Mouse (Mus musculus) megakaryocyte-erythroid progenitor cell, adult 5-6 weeks (primary cell): ENCODE results near the gene Ing5. TPM values are rescaled to one million over a fixed set of nuclear protein-coding genes. Genes with fewer than 3 reads are reported as not detected.
"Not testable (repeated sequence)": the region's sequence is repeated elsewhere in the genome, so short reads cannot be mapped to it uniquely, and the experiment has no call there.

Experiments used
- ATAC-seq: replicated peaks from 2 replicates; pipeline ENCODE4 v1.8.0; 2016; ENCODE audit warnings: mild to moderate bottlenecking, inconsistent platforms; ENCODE audit not compliant: severe bottlenecking, poor library complexity, low FRiP score, low TSS enrichment
- total RNA-seq, 2 experiments: library from RNA; stranded (forward) in 1 of 2; stranded (reverse) in 1 of 2; fragments of 200-1000, 215-1000 nt in 1 of 2; fragments of >200 nt in 1 of 2; fragmentation: Nextera tagmentation in 1 of 2; gene quantifications; 2 replicates each; pipeline ENCODE4 v1.2.3; 2014 to 2017

Gene Ing5
- total RNA-seq, 2 experiments from 2014 or later, result 17.9 to 44.7 TPM

DNA sequence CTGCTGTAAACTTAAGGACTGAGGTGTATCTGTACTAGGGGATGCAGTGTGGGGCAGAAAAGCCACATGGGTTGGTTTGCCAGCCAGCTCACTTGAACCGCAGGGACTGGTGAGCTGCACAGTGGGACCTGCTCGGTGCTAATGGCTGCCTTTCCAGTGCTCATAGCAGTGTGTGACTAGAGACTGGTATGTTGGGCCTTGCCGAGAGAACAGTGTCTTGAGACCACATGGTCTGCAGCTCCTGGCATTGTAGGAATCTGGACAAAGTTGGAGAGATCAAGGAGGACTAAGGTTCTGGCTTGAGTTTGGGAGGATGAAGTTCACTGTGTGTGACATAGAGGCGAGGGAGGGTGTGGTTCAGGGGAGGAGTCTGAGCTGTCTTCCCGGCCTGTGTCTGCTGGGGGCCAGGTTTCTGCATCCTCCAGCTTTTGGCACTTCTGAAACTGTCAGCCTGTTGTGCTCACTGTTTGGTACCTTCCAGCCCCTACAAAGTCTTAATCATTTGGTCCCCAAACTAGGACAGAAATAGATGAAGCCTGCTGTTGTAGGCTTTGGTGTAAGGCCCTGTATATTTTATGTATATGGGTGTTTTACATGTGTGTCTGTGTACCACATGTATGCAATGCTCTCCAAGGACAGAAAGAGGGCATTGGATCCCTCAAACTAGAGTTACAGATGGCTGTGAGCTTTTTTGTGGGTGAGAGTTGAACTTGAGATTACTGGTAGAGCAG is 1.6 kb downstream of the Ing5 start:
- no peak for ATAC-seq

DNA sequence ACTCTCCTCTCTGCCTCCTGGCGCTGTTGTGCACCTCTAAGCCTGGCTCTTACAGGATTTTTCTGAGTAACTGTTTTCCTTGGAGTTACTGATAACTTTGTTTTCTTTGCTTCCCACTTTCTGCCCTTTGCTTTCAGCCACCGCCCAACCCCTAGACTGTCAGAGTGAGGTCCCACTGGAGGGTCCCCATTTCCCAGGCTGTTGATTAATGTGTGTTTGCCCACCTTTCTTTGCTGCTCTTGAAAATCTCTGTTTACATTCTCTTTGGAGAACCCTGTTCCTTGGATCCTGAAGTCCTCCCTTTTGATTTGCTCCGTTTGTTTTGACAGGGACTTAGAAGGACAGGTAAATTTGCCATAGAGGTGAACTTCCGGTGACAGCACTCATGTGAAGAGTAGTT is 5.1 kb downstream of the Ing5 start:
- no peak for ATAC-seq

DNA sequence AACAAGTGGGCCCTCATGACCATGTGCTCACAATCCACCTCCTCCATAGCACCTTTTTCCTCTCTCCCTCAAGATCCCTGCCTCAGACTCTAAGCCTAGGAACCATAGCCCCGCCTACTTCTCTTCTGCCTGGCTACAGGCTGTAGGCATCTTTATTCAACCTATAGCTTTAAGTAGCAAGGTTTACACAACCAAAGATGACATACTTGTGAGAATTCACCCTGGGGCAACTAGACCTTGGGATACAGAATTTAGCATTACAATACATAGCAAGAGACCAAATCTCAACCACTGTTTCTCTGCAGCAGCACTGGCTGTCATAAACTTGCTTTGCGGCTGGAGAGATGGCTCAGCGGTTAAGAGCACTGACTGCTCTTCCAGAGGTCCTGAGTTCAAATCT is 6.2 kb downstream of the Ing5 start:
- ATAC-seq, result no peak

DNA sequence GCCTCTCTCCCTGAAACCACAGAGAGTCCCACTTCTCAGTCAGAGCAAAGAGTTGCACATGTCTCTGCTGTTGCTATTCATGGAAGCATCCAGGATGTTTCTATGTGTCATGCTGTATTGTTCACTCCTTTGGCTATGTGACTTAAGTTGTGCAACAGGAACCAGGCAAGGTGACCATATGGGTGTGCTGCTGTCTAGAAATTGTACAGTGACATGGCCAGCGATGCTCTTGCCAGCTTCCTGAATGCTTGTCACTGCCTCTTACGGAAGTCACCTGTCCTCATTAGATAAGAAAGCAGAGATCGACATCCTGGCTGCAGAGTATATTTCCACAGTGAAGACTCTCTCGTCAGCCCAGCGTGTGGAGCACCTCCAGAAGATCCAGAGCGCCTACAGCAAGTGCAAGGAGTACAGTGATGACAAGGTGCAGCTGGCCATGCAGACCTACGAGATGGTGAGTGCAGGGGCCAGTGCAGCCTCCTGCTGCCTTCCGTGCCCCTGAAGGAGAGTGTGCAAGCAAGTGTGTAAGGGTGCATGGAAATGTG is 7.8 kb downstream of the Ing5 start:
- ATAC-seq, result no peak

DNA sequence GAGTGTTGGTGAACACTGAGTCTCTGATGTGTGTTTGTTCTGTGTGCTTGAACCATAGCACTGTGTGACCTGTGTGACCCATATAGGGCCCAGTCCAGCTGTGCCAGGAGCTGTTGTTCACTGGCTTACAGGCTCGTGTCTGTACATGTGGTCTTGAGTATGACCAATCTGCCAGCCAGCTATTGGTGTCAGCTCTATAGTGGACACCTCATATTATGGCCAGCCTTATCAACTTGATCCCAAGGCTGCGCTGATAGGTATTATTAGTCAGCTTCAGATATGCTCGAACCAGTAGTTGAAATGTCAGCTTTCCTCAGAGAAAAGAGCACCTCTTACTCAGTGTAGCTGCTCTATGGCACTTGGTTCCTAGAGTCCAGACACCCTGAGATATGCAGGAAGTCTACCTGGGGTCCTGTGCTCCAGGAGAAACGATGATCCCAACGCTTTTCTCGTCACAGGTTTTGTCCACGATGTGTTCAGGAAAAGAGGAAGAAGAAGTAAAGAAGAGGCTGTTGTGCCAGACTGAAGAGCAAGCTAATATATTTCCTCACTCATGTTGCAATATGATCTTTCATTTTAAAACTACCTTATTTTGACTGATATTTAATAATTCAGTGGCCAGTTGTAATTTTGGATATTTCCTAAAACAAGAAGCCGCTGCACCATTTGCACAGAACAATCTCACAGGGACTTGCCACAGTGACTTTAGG is 14.2 kb downstream of the Ing5 start:
- ATAC-seq, result no peak

DNA sequence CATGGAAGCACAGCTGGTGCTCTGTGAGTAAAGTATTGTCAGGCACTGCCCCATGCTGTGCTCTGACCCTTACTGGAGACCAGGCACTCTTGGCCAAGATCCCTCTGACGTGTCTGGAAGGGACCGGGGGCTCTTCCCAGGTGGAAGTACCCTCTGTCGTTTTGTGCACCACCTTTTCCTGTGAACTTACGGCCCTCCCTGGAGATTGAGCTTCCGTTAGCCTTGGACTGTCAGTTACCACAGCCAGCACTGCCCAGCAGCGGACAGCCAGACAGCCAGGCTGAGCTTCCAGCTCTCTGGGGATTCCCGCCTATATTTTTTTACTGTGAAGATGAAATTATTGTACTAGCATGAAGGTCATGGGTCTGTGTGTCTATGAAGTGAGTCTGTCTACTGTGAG is 15.0 kb downstream of the Ing5 start:
- ATAC-seq, result no peak

DNA sequence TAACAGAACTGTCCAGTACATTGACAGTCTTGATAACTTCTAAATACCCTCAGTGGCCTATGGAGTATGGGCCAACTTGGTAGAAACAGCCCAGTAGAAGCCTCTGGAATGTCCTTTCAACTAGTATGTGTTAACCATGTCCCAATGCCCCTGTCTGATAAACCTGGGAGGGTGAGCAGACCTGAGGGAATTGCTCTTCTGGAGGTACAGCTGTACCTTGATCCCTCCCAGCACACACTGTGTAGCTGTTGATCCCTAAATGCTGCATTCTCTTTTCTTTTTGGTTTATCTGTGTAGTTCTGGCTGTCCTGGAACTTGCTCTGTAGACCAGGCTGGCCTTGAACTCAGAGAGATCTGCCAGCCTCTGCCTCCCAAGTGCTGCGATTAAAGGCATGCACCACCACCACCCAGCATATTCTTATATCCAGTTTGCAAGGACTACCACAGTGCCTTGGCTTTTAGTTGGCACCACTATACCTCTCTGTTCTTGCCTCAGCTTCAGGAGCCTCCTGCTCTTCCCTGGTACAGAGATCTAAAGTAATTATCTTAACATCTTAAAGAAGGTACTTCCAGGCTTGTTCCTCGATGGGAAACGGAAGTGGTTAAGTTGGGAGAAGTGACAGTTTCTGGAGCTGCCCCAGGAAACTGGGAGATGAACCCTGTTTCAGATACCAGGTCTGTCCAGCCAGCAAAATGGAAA is 20.2 kb downstream of the Ing5 start:
- no peak for ATAC-seq

DNA sequence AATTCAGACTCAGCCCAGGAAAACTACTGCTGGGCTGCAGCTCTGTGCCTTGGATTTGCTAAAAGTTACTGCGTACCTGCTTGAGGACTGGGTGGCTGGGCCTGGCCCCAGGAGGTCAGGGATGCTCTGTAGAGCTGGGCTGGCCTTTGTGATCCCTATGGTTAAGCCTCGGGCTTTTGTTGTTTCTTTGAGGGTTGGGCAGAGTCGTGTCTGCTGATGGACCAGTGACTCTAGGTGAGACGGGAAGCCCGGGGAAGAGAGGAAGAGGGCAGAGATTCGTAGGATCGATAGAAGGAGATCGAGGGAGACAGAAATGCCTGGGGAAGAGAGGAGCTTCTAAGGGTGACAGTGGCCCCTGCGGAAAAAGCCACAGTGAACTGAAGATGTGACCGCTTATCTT is 20.8 kb downstream of the Ing5 start, which contains the start of gene D2hgdh:
Gene D2hgdh, plus strand, starts transcription at position 301 of the 400 bp plus-strand sequence.
- ATAC-seq, result peak; percentile 17

DNA sequence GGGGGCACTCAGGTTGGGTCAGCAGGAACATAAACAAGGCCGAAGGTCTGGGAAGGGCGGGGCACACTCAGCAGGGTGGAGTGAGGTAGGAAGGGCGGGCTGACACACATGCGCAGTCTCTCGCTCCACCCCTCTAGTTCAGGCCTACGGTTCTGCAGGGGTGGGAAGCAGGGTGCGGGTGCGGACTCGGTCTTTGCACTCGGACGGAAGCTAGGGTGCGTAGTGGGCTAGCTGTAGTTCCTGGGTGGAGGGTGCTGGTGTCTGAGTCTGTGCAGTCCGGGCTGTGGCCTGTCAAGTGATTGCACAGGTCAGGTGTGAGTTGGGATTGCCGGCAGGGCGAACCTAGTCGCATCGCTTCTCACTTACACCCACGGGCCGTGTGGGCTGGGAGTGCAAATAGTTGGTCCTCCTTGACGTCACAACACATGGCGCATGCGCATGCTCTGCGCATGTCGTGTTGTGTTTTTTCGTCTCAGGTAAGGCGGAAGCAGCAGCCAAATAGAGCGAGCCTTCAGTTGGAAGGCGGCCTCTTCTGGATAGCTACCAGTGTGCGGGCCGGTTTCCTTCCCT is 21.4 kb downstream of the Ing5 start:
- ATAC-seq, result peak; percentile 92

DNA sequence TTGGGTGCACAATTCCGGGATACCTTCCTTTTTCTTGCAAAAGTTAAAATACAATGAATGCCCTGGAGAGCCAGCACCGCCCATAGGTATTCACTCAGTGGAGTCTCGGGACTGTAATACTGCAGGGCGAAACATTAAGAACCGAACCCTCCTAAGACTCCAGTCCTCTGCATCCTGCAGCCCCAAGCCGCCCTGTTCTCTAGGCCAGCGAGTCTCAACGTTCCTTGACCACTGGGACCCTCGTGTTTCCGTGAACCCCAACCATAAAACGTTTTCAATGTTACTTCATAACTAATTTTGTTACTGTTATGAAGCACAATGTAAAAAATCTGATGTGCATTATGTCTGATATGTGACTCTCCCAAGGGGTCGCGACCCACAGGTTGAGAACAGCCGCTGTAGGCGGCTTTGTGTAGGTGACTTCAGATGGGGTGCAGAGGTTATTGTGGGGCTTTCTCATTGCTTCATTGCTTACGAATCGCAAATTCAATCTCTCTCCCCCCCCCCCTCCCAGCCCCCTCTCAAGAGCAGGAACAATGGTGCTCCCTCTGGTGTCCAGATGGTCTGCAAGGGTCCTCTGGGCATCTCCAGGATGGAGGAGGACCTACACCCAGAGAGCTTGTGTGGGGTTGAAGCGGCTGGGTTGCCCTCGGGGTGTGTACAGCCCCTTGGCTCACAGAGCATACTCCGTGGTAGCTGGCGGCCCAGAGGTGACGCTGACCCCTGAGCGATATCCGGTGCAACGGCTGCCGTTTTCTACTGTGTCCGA is 22.2 kb downstream of the Ing5 start:
- no peak for ATAC-seq

DNA sequence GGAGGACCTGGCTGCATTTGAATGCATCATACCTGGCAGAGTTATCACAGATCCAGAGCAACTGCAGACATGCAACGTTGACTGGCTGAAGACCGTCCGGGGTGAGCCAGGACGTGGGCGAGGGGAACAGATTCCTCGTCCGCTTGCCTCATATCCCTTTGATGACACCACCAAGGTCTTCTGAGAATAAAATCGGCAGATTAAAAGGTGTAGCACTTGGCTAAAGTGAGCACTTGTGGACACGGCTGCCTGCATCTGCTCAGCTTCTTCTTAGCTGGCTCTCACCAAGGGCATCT is 22.7 kb downstream of the Ing5 start:
- ATAC-seq, result no peak

DNA sequence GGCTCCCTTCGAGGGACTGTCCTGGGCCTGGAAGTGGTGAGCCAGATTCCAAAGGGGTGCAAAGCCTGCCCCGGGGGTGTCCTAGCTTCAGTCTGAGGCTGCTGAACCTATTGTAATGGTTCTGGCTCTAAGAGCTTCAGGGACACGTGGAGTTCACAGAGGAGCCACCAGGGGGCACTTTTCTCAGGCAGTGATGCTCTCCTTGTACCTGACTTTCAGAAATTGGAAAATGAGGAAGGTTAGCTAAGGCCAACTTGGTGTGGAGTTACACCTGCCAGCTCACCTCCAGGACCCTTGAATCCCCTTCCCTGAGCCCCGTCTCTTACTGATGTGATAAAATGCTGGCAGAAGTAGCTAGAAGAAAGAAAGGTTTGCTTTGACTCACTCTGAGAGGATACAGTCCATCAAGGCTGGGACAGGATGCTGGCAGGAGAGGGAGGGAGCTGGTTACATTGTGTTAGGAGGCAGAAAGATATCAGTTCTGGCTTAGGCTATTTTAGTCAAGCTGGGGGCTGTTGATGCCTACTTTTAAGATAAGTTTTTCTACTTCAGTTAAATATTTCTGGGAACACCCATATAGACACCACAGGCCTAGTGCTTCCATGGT is 29.1 kb downstream of the Ing5 start:
- ATAC-seq, result peak; percentile 92

DNA sequence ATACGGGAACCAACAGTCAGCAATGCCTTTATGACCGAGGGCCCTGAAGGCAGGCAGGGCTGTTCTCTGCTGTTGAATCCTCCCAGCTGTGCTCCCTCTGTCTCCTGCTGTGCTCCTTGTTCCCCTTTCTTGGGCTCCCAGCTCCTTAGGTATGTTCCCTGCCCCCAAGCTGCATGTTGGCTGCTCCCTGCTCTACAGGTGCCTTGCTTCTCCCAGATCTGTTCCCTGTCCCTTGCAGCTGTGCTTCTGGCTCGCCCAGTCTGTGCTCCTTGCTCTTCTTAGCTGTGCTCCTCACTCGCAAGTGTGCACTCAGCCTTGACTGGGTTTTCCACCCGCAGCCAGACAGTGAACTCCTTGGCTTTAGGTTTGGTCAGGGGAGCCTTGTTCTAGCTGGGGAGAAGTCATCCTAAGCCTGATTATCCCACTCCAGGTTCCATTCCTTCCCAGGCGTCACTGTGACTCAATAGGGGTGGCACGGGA is 30.9 kb downstream of the Ing5 start:
- no peak for ATAC-seq

DNA sequence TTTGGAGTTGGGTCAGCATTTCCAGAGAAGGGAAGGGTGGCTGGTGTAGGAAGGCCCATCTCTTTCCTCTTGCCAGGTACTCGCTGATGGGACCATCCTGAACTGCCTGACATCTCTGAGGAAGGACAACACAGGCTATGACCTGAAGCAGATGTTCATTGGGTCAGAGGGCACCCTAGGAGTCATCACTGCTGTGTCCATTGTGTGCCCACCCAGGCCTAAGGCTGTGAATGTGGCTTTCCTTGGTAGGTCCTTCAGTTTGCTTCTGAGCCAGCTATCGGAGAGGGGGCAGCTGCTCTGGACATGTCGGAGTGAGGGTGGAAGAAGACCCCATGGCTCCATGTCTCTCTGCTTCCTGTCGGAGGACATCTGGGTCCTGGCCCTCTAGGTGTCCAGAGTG is 31.4 kb downstream of the Ing5 start:
- no peak for ATAC-seq

DNA sequence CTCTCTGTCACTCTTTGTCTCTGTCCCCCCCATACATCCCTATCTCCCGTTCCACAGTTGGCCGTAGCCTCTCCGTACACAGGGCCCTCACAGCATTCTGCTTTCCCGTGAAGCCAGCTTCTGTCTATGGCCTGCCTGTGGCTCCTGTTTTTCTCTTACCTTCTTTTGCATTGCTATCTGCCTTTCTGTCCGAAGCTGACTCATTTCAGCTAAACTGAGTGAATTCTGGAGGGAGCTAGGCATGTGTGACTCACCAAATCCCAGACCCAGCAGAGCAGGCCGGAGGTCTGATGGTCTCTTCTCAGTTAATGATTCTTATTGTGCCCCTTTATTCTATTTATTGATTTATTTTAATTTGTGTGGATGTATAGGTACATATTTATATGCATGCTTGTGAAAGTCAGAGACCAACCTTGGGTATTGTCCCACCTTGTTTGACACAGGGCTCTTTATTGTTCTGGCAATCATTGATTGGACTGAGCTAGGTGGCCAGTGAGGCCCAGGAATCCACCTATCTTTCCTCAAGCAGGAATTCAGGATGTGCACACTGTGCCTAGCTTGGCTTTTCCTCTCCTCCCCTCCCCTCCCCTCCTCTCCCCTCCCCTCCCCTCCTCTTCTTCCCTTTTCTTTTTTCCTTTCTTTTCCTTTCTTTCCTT is 32.2 kb downstream of the Ing5 start:
- no peak for ATAC-seq

DNA sequence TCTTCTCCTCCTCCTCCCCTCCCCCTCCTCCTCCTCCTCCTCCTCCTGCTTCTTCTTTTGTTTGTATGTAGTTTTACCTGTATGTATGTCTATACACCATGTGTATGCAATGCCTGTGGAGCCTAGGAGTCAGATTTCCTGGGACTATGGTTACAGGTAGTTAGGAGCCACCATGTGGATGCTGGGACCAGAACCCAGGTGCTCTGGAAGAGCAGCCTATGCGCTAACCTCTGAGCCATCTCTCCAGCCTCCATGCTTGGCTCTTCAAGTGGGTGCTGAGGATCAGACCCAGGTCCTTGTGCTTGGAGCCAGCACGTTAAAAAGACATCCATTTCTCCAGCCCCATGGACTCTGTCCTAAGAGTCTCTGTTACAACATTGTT is 32.8 kb downstream of the Ing5 start:
- ATAC-seq, result no peak

DNA sequence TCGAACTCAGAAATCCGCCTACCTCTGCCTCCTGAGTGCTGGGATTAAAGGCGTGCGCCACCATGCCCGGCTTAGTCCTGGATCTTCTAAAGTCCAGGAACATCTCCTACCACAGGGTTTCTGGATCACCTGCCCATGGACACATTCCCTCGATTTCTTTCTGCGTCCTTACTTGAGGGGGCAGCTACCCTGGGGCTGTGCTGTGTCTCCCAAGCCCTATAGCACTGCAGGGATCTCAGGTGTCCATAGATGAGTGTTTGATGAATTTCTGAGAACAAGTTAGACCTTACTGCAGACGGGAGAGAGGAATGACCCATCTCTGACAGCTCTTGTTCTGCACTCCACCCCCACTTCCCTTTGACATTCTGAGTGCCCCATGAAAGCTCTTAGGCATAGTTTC is 33.6 kb downstream of the Ing5 start:
- no peak for ATAC-seq

DNA sequence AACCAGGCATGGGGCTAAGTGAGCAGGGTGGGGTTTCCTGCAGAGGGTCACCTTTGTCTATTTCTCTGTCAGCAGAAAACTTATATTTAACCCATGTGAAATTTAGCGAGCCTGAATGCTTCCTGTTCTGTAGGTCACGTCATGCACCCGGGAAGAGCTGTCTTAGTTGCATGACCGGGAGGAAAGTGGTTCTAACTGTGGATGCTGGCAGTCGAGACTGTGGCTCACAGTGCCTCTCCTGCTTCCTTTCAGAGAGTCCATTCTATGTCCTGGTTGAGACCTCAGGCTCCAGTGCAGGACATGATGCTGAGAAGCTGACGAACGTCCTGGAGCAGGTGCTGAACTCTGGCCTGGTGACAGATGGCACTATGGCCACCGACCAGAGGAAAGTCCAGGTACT is 34.8 kb downstream of the Ing5 start:
- ATAC-seq, result not testable (repeated sequence)
